Mouse (Mus musculus): ENCODE results near the gene Wwc2. TPM values are rescaled to one million over a fixed set of nuclear protein-coding genes. Genes with fewer than 3 reads are reported as not detected.

Gene Wwc2
- polyA plus RNA-seq, 1 experiment, result 6.1 TPM

GRCm38 (mm10) chr8:47905256-47905655 is 85.5 kb downstream of the Wwc2 start:
- no peak for DNase-seq (ENCODE audit: low spot score)

- DNase-seq (ENCODE audit: low spot score), result no peak
These were observed 86.7 kb downstream of the Wwc2 start for GRCm38 (mm10) chr8:47904004-47904403.

GRCm38 (mm10) chr8:47902704-47903103 is 88.0 kb downstream of the Wwc2 start:
- no peak for DNase-seq (ENCODE audit: low spot score)

- no peak for DNase-seq (ENCODE audit: low spot score)
These were observed 90.4 kb downstream of the Wwc2 start for GRCm38 (mm10) chr8:47900361-47900760.

GRCm38 (mm10) chr8:47899891-47900290 is 90.8 kb downstream of the Wwc2 start:
- no peak for DNase-seq (ENCODE audit: low spot score)

- no peak for DNase-seq (ENCODE audit: low spot score)
These were observed 98.3 kb downstream of the Wwc2 start for GRCm38 (mm10) chr8:47892419-47892818.

- no peak for DNase-seq (ENCODE audit: low spot score)
These were observed 99.1 kb downstream of the Wwc2 start for GRCm38 (mm10) chr8:47891641-47892040.

GRCm38 (mm10) chr8:47890814-47891210 is 99.9 kb downstream of the Wwc2 start:
- no peak for DNase-seq (ENCODE audit: low spot score)

GRCm38 (mm10) chr8:47889936-47890813 is 100.5 kb downstream of the Wwc2 start:
- no peak for DNase-seq (ENCODE audit: low spot score)

- no peak for DNase-seq (ENCODE audit: low spot score)
These were observed 101.7 kb downstream of the Wwc2 start for GRCm38 (mm10) chr8:47888841-47889570.

- DNase-seq (ENCODE audit: low spot score), result no peak
These were observed 106.4 kb downstream of the Wwc2 start for GRCm38 (mm10) chr8:47884306-47884705.

GRCm38 (mm10) chr8:47883739-47884138 is 107.0 kb downstream of the Wwc2 start:
- no peak for DNase-seq (ENCODE audit: low spot score)

- DNase-seq (ENCODE audit: low spot score), result no peak
These were observed 112.2 kb downstream of the Wwc2 start for GRCm38 (mm10) chr8:47878516-47878915.

GRCm38 (mm10) chr8:47875865-47876264 is 114.9 kb downstream of the Wwc2 start:
- DNase-seq (ENCODE audit: low spot score), result no peak

- no peak for DNase-seq (ENCODE audit: low spot score)
These were observed 116.1 kb downstream of the Wwc2 start for GRCm38 (mm10) chr8:47874497-47875178.

GRCm38 (mm10) chr8:47872361-47873107 is 118.2 kb downstream of the Wwc2 start:
- no peak for DNase-seq (ENCODE audit: low spot score)

- DNase-seq (ENCODE audit: low spot score), result peak; percentile 71
These were observed 123.7 kb downstream of the Wwc2 start for GRCm38 (mm10) chr8:47867067-47867466.

GRCm38 (mm10) chr8:47866568-47866967 is 124.2 kb downstream of the Wwc2 start:
- no peak for DNase-seq (ENCODE audit: low spot score)

- no peak for DNase-seq (ENCODE audit: low spot score)
These were observed 131.5 kb downstream of the Wwc2 start for GRCm38 (mm10) chr8:47859259-47859658.

- no peak for DNase-seq (ENCODE audit: low spot score)
These were observed 137.4 kb downstream of the Wwc2 start for GRCm38 (mm10) chr8:47853356-47853755.

- DNase-seq (ENCODE audit: low spot score), result no peak
These were observed 138.0 kb downstream of the Wwc2 start for GRCm38 (mm10) chr8:47852737-47853136.

All from urinary bladder, adult 2 months (tissue).